In the genomic region with DNA sequence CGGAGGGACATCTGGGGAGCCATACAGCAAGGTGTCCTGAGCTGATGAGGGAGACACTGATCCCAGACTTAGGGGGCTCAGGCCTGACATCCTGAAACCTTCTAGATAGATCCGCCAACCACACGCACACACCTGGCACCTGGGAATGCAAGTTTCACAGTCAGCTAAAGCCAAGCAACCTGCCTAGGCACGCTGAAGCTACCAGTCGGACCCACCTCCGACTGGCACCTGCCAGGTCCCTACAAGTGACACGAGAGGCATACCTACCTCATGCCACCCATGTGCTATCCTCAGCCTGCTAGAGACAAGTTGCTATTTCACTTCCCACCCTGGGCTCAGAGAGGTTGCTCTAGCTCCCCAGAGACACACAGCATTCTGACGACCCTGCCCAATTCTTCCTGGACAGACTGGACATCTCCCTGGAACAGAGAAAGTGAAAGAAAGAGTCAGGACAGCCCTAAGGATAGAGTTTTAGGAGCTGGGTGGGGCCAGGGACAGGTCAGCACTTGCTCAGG, we compare ENCODE assay signal across 9 mouse cellular contexts. TPM values are rescaled to one million over a fixed set of nuclear protein-coding genes. Genes with fewer than 3 reads are reported as not detected.
DNase-seq lines count a peak whose midpoint lies in the region; ATAC-seq and TF ChIP-seq lines count a peak whose summit lies in the region.
"Had no signal": no experiment of that assay in that cellular context is flagged by ENCODE, and none has a peak within 500 bp of the region (broad histone marks: within the 10 kb centered on the region; RNA-seq: fewer than 3 reads in every experiment).

No protein-coding gene starts in this region.

- peaks cover 27 to 40% of the 10 kb centered on the region in 2 experiments for H3K4me1 ChIP-seq in heart, embryonic 14.5 days (ENCODE audit: control insufficient read depth in 2 of 2, insufficient read depth in 2 of 2, low read length in 2 of 2)
- peaks cover 6 to 16% of the 10 kb centered on the region in 2 experiments for H3K4me1 ChIP-seq in ES-E14 (ENCODE audit: control insufficient read depth in 2 of 2, insufficient read depth in 2 of 2, low read length in 2 of 2, poor library complexity in 1 of 2)
- peaks cover 49% of the 10 kb centered on the region for H3K4me1 ChIP-seq in midbrain, embryonic 10.5 days

- in situ Hi-C loops in ES-E14 (cut with MboI; ENCODE audit: low sequenced_read_pairs in 2 of 2, unreplicated experiment in 2 of 2): loop anchor here in 1 of 2 experiments (25.0 kb wide), 1 partner anchor 123 kb away; a partner anchor contains a TSS

- H3K36me3 ChIP-seq in heart, embryonic 14.5 days (ENCODE audit: control insufficient read depth, insufficient read depth, low read length): peaks cover 37% of the 10 kb centered on the region
- peaks cover 11% of the 10 kb centered on the region; the same call in 1 of the 2 replicates for H3K36me3 ChIP-seq in ES-E14 (ENCODE audit: control insufficient read depth, insufficient read depth, low read length, poor library complexity, severe bottlenecking)
- peaks cover 25% of the 10 kb centered on the region; the same call in 1 of the 2 replicates for H3K36me3 ChIP-seq in midbrain, embryonic 10.5 days

- peak overlapping the region; percentile 72 to 80 for H3K4me3 ChIP-seq in heart, embryonic 14.5 days (ENCODE audit: control insufficient read depth in 1 of 2, insufficient read depth in 1 of 2, low read depth in 1 of 2, low read length in 2 of 2)
- H3K4me3 ChIP-seq in ES-E14 (ENCODE audit: insufficient read depth in 1 of 2, low read depth in 1 of 2, low read length in 2 of 2, poor library complexity in 1 of 2, severe bottlenecking in 1 of 2): peak overlapping the region; percentile 75 to 86; a peak in 3 of 4 replicates
- H3K4me3 ChIP-seq in midbrain, embryonic 10.5 days: peak overlapping the region; percentile 56

- H3K9ac ChIP-seq in heart, embryonic 14.5 days (ENCODE audit: low read length): peak overlapping the region; percentile 90
- H3K9ac ChIP-seq in ES-E14 (ENCODE audit: insufficient read depth, low read depth, low read length, poor library complexity, severe bottlenecking): peak overlapping the region; percentile 81; the same call in 1 of the 2 replicates

- WGBS in heart, embryonic 14.5 days: 25% methylated on average over 8 of the region's 8 CpGs
- WGBS in midbrain, embryonic 10.5 days: 40% methylated on average over 8 of the region's 8 CpGs

- DNase-seq in heart, adult 18-20 months: no peak
- no peak for DNase-seq in ES-E14 (ENCODE audit: low read depth, low spot score)
- DNase-seq in gonadal fat pad, adult 2 months (ENCODE audit: low read depth): peak; percentile 69
- DNase-seq in midbrain, embryonic 10.5 days (ENCODE audit: low spot score): no peak
- no peak for DNase-seq in urinary bladder, adult 2 months (ENCODE audit: low spot score)
- no peak for DNase-seq in Muller cell, postnatal 12 days (ENCODE audit: inconsistent ontology term)
- DNase-seq in layer of hippocampus, adult 9-11 months: no peak

- ATAC-seq in heart, embryonic 14.5 days (ENCODE audit: insufficient number of reproducible peaks, insufficient read depth, low FRiP score, low read depth): no peak

- H3K27me3 ChIP-seq in heart, embryonic 14.5 days (ENCODE audit: control insufficient read depth, insufficient read depth, low read length): no peaks in the 10 kb centered on the region
- H3K27me3 ChIP-seq in midbrain, embryonic 10.5 days (ENCODE audit: low read depth, poor library complexity, severe bottlenecking): peaks cover 53% of the 10 kb centered on the region
- H3K27me3 ChIP-seq: Patski had no signal

- peak overlapping the region; percentile 2 to 97; a peak in 3 of 4 replicates for H3K27ac ChIP-seq in heart, embryonic 14.5 days (replicated peaks in 1 of 2; ENCODE audit: control insufficient read depth in 1 of 2, insufficient read depth in 1 of 2, low read depth in 2 of 2, low read length in 2 of 2)
- H3K27ac ChIP-seq in ES-E14 (ENCODE audit: insufficient read depth, low read depth, low read length, poor library complexity, severe bottlenecking): no peak overlapping the region
- peak overlapping the region; percentile 23; the same call in 1 of the 2 replicates for H3K27ac ChIP-seq in midbrain, embryonic 10.5 days (replicated peaks)

- no peaks in the 10 kb centered on the region; the same call in 1 of the 2 replicates for H3K9me3 ChIP-seq in heart, embryonic 14.5 days (ENCODE audit: control insufficient read depth, low read length)
- no peaks in the 10 kb centered on the region for H3K9me3 ChIP-seq in ES-E14 (ENCODE audit: control insufficient read depth, insufficient read depth, low read depth, low read length)
- peaks cover 14% of the 10 kb centered on the region for H3K9me3 ChIP-seq in midbrain, embryonic 10.5 days (replicated peaks)

- H3K4me2 ChIP-seq in heart, embryonic 14.5 days (ENCODE audit: low read length): peak overlapping the region; percentile 95

TF ChIP-seq in ES-E14, 5 proteins besides CTCF, POLR2A, EP300 and RAD21:
- TF ChIP-seq HCFC1 (IDR thresholded peaks at IDR 0.05; ENCODE audit: borderline replicate concordance, insufficient read depth, low read length) (no peak), CHD2 (IDR thresholded peaks at IDR 0.05; ENCODE audit: low read depth, low read length) (no peak), MAFK (IDR thresholded peaks at IDR 0.05; ENCODE audit: insufficient read depth, low read depth, low read length) (no peak), ZC3H11A (IDR thresholded peaks at IDR 0.05; ENCODE audit: borderline replicate concordance, low read depth, low read length) (no peak), ZNF384 (IDR thresholded peaks at IDR 0.05; ENCODE audit: low read depth, low read length) (no peak)

RNA-seq across cellular contexts. Expression of a gene that starts 0.9 kb away (rescaled TPM):
- polyA plus RNA-seq in heart, embryonic 14.5 days (2014; fragmentation: Nextera tagmentation; extraction: Ambion mirVana): 265 and 275 TPM in 2 replicates
- 10 to 100 TPM; 28.3 to 32.6 TPM for total RNA-seq in heart, adult 18-20 months (2021)
- total RNA-seq in ES-E14 (2012; rRNA removed): 94.1 and 159 TPM in 2 replicates
- 68.5 and 75.3 TPM in 2 replicates for polyA plus RNA-seq in gonadal fat pad, adult 2 months (2012; rRNA removed)
- polyA plus RNA-seq in midbrain, embryonic 10.5 days (2016; fragmentation: Nextera tagmentation; extraction: Ambion mirVana): 198 and 199 TPM in 2 replicates
- polyA plus RNA-seq in urinary bladder, adult 2 months (2012; rRNA removed): 173 and 185 TPM in 2 replicates

RNA-seq across cellular contexts. Expression of a gene that starts 5.2 kb away (rescaled TPM):
- polyA plus RNA-seq in heart, embryonic 14.5 days (2014; fragmentation: Nextera tagmentation; extraction: Ambion mirVana): 16.2 and 20.3 TPM in 2 replicates
- total RNA-seq in heart, adult 18-20 months (2021): 100 to 1,000 TPM; 120 TPM
- total RNA-seq in ES-E14 (2012; rRNA removed): 127 and 220 TPM in 2 replicates
- 201 and 219 TPM in 2 replicates for polyA plus RNA-seq in gonadal fat pad, adult 2 months (2012; rRNA removed)
- 11.0 TPM in 2 replicates for polyA plus RNA-seq in midbrain, embryonic 10.5 days (2016; fragmentation: Nextera tagmentation; extraction: Ambion mirVana)
- 135 and 159 TPM in 2 replicates for polyA plus RNA-seq in urinary bladder, adult 2 months (2012; rRNA removed)

RNA-seq across cellular contexts. Expression of a gene that starts 7.0 kb away (rescaled TPM):
- polyA plus RNA-seq in heart, embryonic 14.5 days (2014; fragmentation: Nextera tagmentation; extraction: Ambion mirVana): 1.6 and 1.7 TPM in 2 replicates
- total RNA-seq in heart, adult 18-20 months (2021): 1 to 10 TPM; 6.5 to 7.6 TPM
- 8.8 and 18.9 TPM in 2 replicates for total RNA-seq in ES-E14 (2012; rRNA removed)
- polyA plus RNA-seq in gonadal fat pad, adult 2 months (2012; rRNA removed): 5.5 and 8.5 TPM in 2 replicates
- 3.2 and 4.8 TPM in 2 replicates for polyA plus RNA-seq in midbrain, embryonic 10.5 days (2016; fragmentation: Nextera tagmentation; extraction: Ambion mirVana)
- polyA plus RNA-seq in urinary bladder, adult 2 months (2012; rRNA removed): 7.5 and 9.2 TPM in 2 replicates

RNA-seq across cellular contexts. Expression of a gene that starts 18.8 kb away (rescaled TPM):
- polyA plus RNA-seq in heart, embryonic 14.5 days (2014; fragmentation: Nextera tagmentation; extraction: Ambion mirVana): 0.09 and 0.18 TPM in 2 replicates
- under 1 TPM; 0.57 to 0.67 TPM for total RNA-seq in heart, adult 18-20 months (2021)
- 0.36 and 0.74 TPM in 2 replicates for total RNA-seq in ES-E14 (2012; rRNA removed)
- 0.36 and 0.46 TPM in 2 replicates for polyA plus RNA-seq in gonadal fat pad, adult 2 months (2012; rRNA removed)
- polyA plus RNA-seq in midbrain, embryonic 10.5 days (2016; fragmentation: Nextera tagmentation; extraction: Ambion mirVana): 0.25 and 0.30 TPM in 2 replicates
- 0.04 TPM in 1 of 2 replicates, not detected in the other for polyA plus RNA-seq in urinary bladder, adult 2 months (2012; rRNA removed)

RNA-seq across cellular contexts. Expression of a gene that starts 27.1 kb away (rescaled TPM):
- 3.0 and 3.4 TPM in 2 replicates for polyA plus RNA-seq in heart, embryonic 14.5 days (2014; fragmentation: Nextera tagmentation; extraction: Ambion mirVana)
- 1 to 10 TPM; 3.1 to 8.7 TPM for total RNA-seq in heart, adult 18-20 months (2021)
- 17.0 and 20.9 TPM in 2 replicates for total RNA-seq in ES-E14 (2012; rRNA removed)
- polyA plus RNA-seq in gonadal fat pad, adult 2 months (2012; rRNA removed): 16.4 and 20.1 TPM in 2 replicates
- 7.9 and 8.0 TPM in 2 replicates for polyA plus RNA-seq in midbrain, embryonic 10.5 days (2016; fragmentation: Nextera tagmentation; extraction: Ambion mirVana)
- 18.9 and 23.0 TPM in 2 replicates for polyA plus RNA-seq in urinary bladder, adult 2 months (2012; rRNA removed)
